Mouse (Mus musculus) megakaryocyte-erythroid progenitor cell, adult 5-6 weeks (primary cell): ENCODE measurements at regions not wholly inside any gene's neighbourhood (a gene's known extent, or its start where the extent isn't known, plus 50 kb on each side); places are given as distances from the start of the nearest gene placed in this dataset.
A peak's percentile ranks its signal among the peaks of the same experiment; 100 is the strongest.

ENCODE experiments used
- ATAC-seq: replicated peaks from 2 replicates; pipeline ENCODE4 v1.8.0; 2016; ENCODE audit warnings: mild to moderate bottlenecking, inconsistent platforms; ENCODE audit not compliant: severe bottlenecking, poor library complexity, low FRiP score, low TSS enrichment

- ATAC-seq, result no peak
Measured at GRCm38 (mm10) chr2:3927853-3928252, 89.7 kb upstream of the Frmd4a start.

- ATAC-seq, result no peak
Measured at GRCm38 (mm10) chr2:3930650-3931049, 86.9 kb upstream of the Frmd4a start.

GRCm38 (mm10) chr2:3940786-3941185 lies 76.7 kb upstream of the Frmd4a start:
- ATAC-seq, result no peak

- ATAC-seq, result no peak
Measured at GRCm38 (mm10) chr2:3941496-3941895, 76.0 kb upstream of the Frmd4a start.

GRCm38 (mm10) chr2:3947432-3947831 lies 70.1 kb upstream of the Frmd4a start:
- no peak for ATAC-seq

- no peak for ATAC-seq
Measured at GRCm38 (mm10) chr2:3948331-3948730, 69.2 kb upstream of the Frmd4a start.

GRCm38 (mm10) chr2:3957491-3957890 lies 60.0 kb upstream of the Frmd4a start:
- ATAC-seq, result no peak

GRCm38 (mm10) chr2:3958065-3958641 lies 59.4 kb upstream of the Frmd4a start:
- ATAC-seq, result no peak

- ATAC-seq, result no peak
Measured at GRCm38 (mm10) chr2:3958711-3959110, 58.8 kb upstream of the Frmd4a start.

- no peak for ATAC-seq
Measured at GRCm38 (mm10) chr2:3959181-3959580, 58.3 kb upstream of the Frmd4a start.

GRCm38 (mm10) chr2:3960213-3960612 lies 57.3 kb upstream of the Frmd4a start:
- ATAC-seq, result no peak

GRCm38 (mm10) chr2:3964351-3964750 lies 53.2 kb upstream of the Frmd4a start:
- peak; percentile 100 for ATAC-seq
